ENCODE assay signal across 19 mouse cellular contexts in genomic region chr16:97239626-97240025, GRCm38 (mm10).
"Had no signal": no experiment of that assay in that cellular context is flagged by ENCODE, and none has a peak within 500 bp of the region (broad histone marks: within the 10 kb centered on the region; RNA-seq: fewer than 3 reads in every experiment).

No protein-coding gene starts in this region.

- ATAC-seq: midbrain, embryonic 13.5 days; midbrain, embryonic 16.5 days had no signal

- H3K27ac ChIP-seq: kidney, embryonic 15.5 days; limb, embryonic 12.5 days; limb, embryonic 15.5 days; liver, embryonic 15.5 days; midbrain, embryonic 10.5 days; midbrain, embryonic 13.5 days; neural tube, embryonic 13.5 days had no signal

- DNase-seq: kidney, adult 8-10 months; kidney, postnatal 10 days; kidney, postnatal 4 days; left cerebral cortex, postnatal 4 days; lung, adult 2 months; lung, postnatal 14 days; lung, postnatal 4 days; retina, postnatal 1 day; thymus, adult 18-20 months; thymus, postnatal 36 days had no signal

- H3K9me3 ChIP-seq: kidney, embryonic 15.5 days; limb, embryonic 12.5 days; limb, embryonic 15.5 days; liver, embryonic 15.5 days; midbrain, embryonic 10.5 days; midbrain, embryonic 13.5 days; neural tube, embryonic 13.5 days had no signal

- H3K27me3 ChIP-seq: kidney, embryonic 15.5 days; limb, embryonic 12.5 days; limb, embryonic 15.5 days; liver, embryonic 15.5 days; midbrain, embryonic 13.5 days; neural tube, embryonic 13.5 days had no signal

- H3K4me1 ChIP-seq: kidney, embryonic 15.5 days; limb, embryonic 12.5 days; limb, embryonic 15.5 days; midbrain, embryonic 10.5 days; midbrain, embryonic 13.5 days; neural tube, embryonic 13.5 days had no signal

- H3K4me2 ChIP-seq: kidney, embryonic 15.5 days; limb, embryonic 12.5 days; limb, embryonic 15.5 days; liver, embryonic 15.5 days; midbrain, embryonic 13.5 days; neural tube, embryonic 13.5 days had no signal

- H3K9ac ChIP-seq: kidney, embryonic 15.5 days; limb, embryonic 12.5 days; limb, embryonic 15.5 days; liver, embryonic 15.5 days; midbrain, embryonic 13.5 days; neural tube, embryonic 13.5 days had no signal

- H3K36me3 ChIP-seq: kidney, embryonic 15.5 days; limb, embryonic 12.5 days; limb, embryonic 15.5 days; liver, embryonic 15.5 days; midbrain, embryonic 10.5 days; midbrain, embryonic 13.5 days; neural tube, embryonic 13.5 days had no signal

- H3K4me3 ChIP-seq: kidney, embryonic 15.5 days; limb, embryonic 12.5 days; limb, embryonic 15.5 days; liver, embryonic 15.5 days; midbrain, embryonic 10.5 days; midbrain, embryonic 13.5 days; myocyte; neural tube, embryonic 13.5 days had no signal
